Mouse (Mus musculus) kidney, embryonic 14.5 days (tissue): ENCODE data around the gene Smpd3. TPM values are rescaled to one million over a fixed set of nuclear protein-coding genes. Genes with fewer than 3 reads are reported as not detected.

Experiments used
- ATAC-seq: fragments of 200-750 bp; cut with Nextera tagmentation; 2 replicates; pipeline ENCODE4 v1.8.0; 2017; ENCODE audit warnings: moderate number of reproducible peaks, mild to moderate bottlenecking, moderate TSS enrichment, moderate library complexity; ENCODE audit not compliant: low FRiP score, low TSS enrichment
- H3K27ac ChIP-seq: fragments of 300-500 bp; sonication (generic); 2 replicates; pipeline ENCODE4 v1.5.1; 2014; ENCODE audit warnings: low read depth, mild to moderate bottlenecking, low read length, moderate library complexity, mixed read lengths
- H3K27me3 ChIP-seq: fragments of 300-500 bp; sonication (generic); 2 replicates; pipeline ENCODE4 v1.6.1; 2014; ENCODE audit warnings: mild to moderate bottlenecking, low read length; ENCODE audit not compliant: control insufficient read depth, insufficient read depth
- H3K36me3 ChIP-seq: fragments of 300-500 bp; sonication (generic); 2 replicates; pipeline ENCODE4 v1.6.1; 2014; ENCODE audit warnings: low read length, mixed read lengths; ENCODE audit not compliant: control insufficient read depth, insufficient read depth
- H3K4me1 ChIP-seq: fragments of 300-500 bp; sonication (generic); 2 replicates; pipeline ENCODE4 v1.6.1; 2014; ENCODE audit warnings: low read length, mixed read lengths; ENCODE audit not compliant: control insufficient read depth, insufficient read depth
- H3K4me2 ChIP-seq: fragments of 300-500 bp; sonication (generic); replicated peaks from 2 replicates; pipeline ENCODE4 v1.6.1; 2014; ENCODE audit warnings: low read depth, mild to moderate bottlenecking, low read length
- H3K4me3 ChIP-seq: fragments of 300-500 bp; sonication (generic); 2 replicates; pipeline ENCODE4 v1.5.1; 2014; ENCODE audit warnings: mild to moderate bottlenecking, low read length
- H3K9ac ChIP-seq: fragments of 300-500 bp; sonication (generic); 2 replicates; pipeline ENCODE4 v1.6.1; 2014; ENCODE audit warnings: low read depth, mild to moderate bottlenecking, low read length, moderate library complexity
- H3K9me3 ChIP-seq: fragments of 300-500 bp; sonication (generic); 2 replicates; pipeline ENCODE4 v1.6.1; 2016; ENCODE audit warnings: low read length; ENCODE audit not compliant: control insufficient read depth
- WGBS: fragments of 180-500 bp; shearing (Covaris S2); extraction: QIAGEN DNeasy Blood & Tissue Kit; methylation state at CpG from one replicate; pipeline ENCODE4 v1.1.7; 2014; 5-methylcytosine and 5-hydroxymethylcytosine counted together
- polyA plus RNA-seq: library from polyadenylated mRNA; unstranded; fragments of >200 nt; fragmentation: Nextera tagmentation; extraction: Ambion mirVana; gene quantifications from 2 replicates; pipeline ENCODE4 v1.2.1, GENCODE M21; 2014

The Smpd3 gene
- polyA plus RNA-seq, 1 experiment from 2014 or later: 0.12 TPM

DNA sequence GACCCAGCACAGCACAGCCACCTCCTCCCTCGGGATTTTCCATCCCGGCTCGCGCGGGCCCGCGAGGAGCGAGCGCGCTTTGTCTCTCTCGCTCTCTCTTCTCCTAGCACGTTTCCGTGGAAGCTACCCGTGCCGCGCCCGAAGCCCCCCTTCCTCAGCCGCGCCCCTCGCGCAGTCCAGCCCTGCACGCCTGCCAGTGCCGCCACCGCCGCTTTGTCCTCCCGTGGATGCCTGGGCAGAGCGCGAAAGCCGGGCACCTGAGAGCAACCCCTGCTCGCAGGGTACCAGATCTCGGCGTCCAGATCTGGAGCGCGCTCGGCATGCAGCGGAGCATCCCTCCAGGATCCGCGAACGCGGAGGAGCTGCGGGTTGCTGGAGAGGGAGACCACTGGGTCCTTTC is 1.2 kb downstream of the Smpd3 start:
- H3K27me3 ChIP-seq: peaks cover 34% of the 10 kb centered on the region
- peak overlapping the region; percentile 16; the same call in 1 of the 2 replicates for H3K4me3 ChIP-seq
- H3K36me3 ChIP-seq: no peaks in the 10 kb centered on the region
- peaks cover 11% of the 10 kb centered on the region; the same call in 1 of the 2 replicates for H3K4me1 ChIP-seq
- no peak overlapping the region for H3K4me2 ChIP-seq
- no peak for ATAC-seq
- H3K9ac ChIP-seq: no peak overlapping the region
- 3% methylated on average over 40 of the region's 41 CpGs for WGBS
- no peaks in the 10 kb centered on the region for H3K9me3 ChIP-seq
- no peak overlapping the region for H3K27ac ChIP-seq

GRCm38 (mm10) chr8:106336031-106336430 is 1.8 kb downstream of the Smpd3 start:
- no peaks in the 10 kb centered on the region for H3K36me3 ChIP-seq
- H3K9ac ChIP-seq: no peak overlapping the region
- H3K4me3 ChIP-seq: no peak overlapping the region; the same call in 1 of the 2 replicates
- WGBS: 82% methylated on average over 4 of the region's 4 CpGs
- H3K27ac ChIP-seq: no peak overlapping the region
- peaks cover 34% of the 10 kb centered on the region for H3K27me3 ChIP-seq
- peaks cover 11% of the 10 kb centered on the region; the same call in 1 of the 2 replicates for H3K4me1 ChIP-seq
- ATAC-seq: no peak
- no peaks in the 10 kb centered on the region for H3K9me3 ChIP-seq
- no peak overlapping the region for H3K4me2 ChIP-seq

DNA sequence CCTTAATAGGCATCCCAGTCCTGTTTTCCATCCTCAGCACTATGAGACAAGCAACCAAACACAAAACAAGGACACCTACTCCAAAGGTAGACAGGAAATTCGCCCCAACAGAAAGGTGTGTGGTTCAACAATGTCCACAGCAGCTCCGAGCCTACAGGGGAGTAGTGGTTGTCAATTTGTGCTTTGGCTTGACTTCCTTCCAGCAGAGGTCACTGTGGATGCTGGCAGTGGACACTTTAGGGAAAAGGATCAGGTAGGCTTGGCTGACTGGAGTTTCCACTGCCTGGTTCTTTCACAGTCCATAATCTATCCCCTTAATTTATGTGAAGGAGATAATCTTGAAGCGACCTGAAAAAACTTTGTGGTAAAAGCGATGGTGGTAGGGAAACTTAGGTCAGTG is 2.6 kb downstream of the Smpd3 start:
- WGBS: 56% methylated on average over 4 of the region's 4 CpGs
- no peak overlapping the region for H3K27ac ChIP-seq
- peaks cover 34% of the 10 kb centered on the region for H3K27me3 ChIP-seq
- peaks cover 11% of the 10 kb centered on the region; the same call in 1 of the 2 replicates for H3K4me1 ChIP-seq
- no peak overlapping the region for H3K9ac ChIP-seq
- H3K9me3 ChIP-seq: no peaks in the 10 kb centered on the region
- no peak for ATAC-seq
- H3K4me3 ChIP-seq: no peak overlapping the region
- H3K36me3 ChIP-seq: no peaks in the 10 kb centered on the region
- no peak overlapping the region for H3K4me2 ChIP-seq

DNA sequence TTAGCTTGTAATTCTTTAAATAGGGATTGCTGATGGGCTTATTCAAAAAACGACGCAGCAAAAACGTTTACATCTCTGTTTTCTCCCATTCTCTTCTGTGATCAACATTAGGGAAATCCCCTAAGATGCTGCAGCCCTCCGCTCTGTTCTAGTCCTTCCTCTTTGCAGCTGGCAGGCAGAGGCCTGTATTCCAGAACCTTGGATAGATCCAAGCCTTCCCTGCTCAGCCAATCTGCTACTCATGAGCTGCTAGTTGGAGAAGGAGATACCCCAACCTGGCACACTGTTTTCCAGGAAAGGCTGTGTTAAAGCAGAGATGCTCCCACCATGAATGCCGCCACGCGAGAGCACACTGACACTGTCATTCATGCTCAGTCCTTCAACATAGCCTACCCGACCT is 4.4 kb downstream of the Smpd3 start:
- Histone ChIP-seq H3K4me3 (no peak overlapping the region), H3K4me2 (no peak overlapping the region), H3K9ac (no peak overlapping the region), H3K4me1 (0 out of 2 replicates have a peak, but pooled peaks cover 5% of the 10 kb centered on the region), H3K27me3 (peaks cover 34% of the 10 kb centered on the region), H3K36me3 (no peaks in the 10 kb centered on the region), H3K9me3 (no peaks in the 10 kb centered on the region), H3K27ac (no peak overlapping the region)
- ATAC-seq: no peak
- WGBS: 44% methylated on average over 8 of the region's 8 CpGs

GRCm38 (mm10) chr8:106332498-106332897 is 5.3 kb downstream of the Smpd3 start:
- Histone ChIP-seq H3K4me3 (no peak overlapping the region), H3K36me3 (no peaks in the 10 kb centered on the region), H3K9me3 (no peaks in the 10 kb centered on the region), H3K9ac (no peak overlapping the region), H3K4me1 (0 out of 2 replicates have a peak, but pooled peaks cover 5% of the 10 kb centered on the region), H3K4me2 (no peak overlapping the region), H3K27ac (no peak overlapping the region), H3K27me3 (peaks cover 33% of the 10 kb centered on the region)
- 56% methylated on average over 4 of the region's 4 CpGs for WGBS
- no peak for ATAC-seq

- 88% methylated on average over 4 of the region's 4 CpGs for WGBS
Measured at GRCm38 (mm10) chr8:106326624-106327023, 11.2 kb downstream of the Smpd3 start.

DNA sequence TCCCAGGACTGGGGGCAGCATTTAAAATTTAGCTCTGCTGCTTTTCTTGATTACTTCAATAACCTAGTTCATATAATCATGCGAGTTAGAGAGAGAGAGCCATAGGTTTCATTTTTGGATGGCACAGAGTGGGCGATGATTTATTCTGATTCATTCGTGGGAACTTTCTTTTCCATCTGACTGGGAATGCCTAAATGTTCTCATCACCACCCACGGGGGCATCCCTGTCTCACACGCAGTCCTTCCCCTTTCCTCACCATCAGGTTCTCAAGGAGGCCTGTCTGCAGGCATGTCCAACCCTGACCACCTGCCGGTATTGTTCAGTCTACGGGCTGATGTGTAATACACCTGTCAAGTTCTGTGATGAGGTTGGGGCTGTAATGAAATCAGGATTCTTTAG is 16.4 kb downstream of the Smpd3 start:
- Histone ChIP-seq H3K4me1 (no peaks in the 10 kb centered on the region), H3K36me3 (no peaks in the 10 kb centered on the region), H3K9me3 (no peaks in the 10 kb centered on the region), H3K27ac (no peak overlapping the region), H3K9ac (no peak overlapping the region), H3K4me2 (no peak overlapping the region), H3K4me3 (no peak overlapping the region), H3K27me3 (peaks cover 3% of the 10 kb centered on the region; the same call in 1 of the 2 replicates)
- WGBS: 84% methylated on average over 7 of the region's 7 CpGs
- ATAC-seq: no peak

More at GRCm38 (mm10) chr8:106326624-106327023, 11.2 kb downstream of the Smpd3 start:
- Histone ChIP-seq H3K4me1 (no peaks in the 10 kb centered on the region), H3K9ac (no peak overlapping the region), H3K27ac (no peak overlapping the region), H3K27me3 (no peaks in the 10 kb centered on the region), H3K36me3 (no peaks in the 10 kb centered on the region), H3K4me3 (no peak overlapping the region), H3K9me3 (no peaks in the 10 kb centered on the region), H3K4me2 (no peak overlapping the region)
- ATAC-seq: no peak

GRCm38 (mm10) chr8:106320002-106320401 is 17.8 kb downstream of the Smpd3 start:
- Histone ChIP-seq H3K4me2 (no peak overlapping the region), H3K4me3 (no peak overlapping the region), H3K36me3 (no peaks in the 10 kb centered on the region)

DNA sequence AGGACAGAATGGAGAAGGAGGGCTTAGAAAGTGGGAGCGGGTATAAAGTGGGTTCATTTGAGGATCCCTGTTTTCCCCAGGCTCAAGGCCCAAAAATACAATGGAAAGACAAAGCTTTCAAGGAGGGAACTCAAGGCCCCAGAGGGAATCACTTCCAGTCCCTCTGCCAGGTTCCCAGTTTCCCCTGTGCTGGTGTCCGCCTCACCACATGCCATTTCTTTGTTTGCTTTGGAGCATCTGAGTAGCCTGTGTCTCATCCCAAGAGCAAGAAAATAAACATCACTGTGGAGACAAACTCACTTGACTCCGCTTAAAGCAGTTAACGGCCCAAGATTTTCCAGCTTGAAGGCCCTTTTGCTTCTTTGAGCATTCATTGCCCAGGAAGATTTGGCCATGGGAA is 20.7 kb downstream of the Smpd3 start:
- 61% methylated on average over 4 of the region's 4 CpGs for WGBS
- Histone ChIP-seq H3K27ac (no peak overlapping the region), H3K4me3 (no peak overlapping the region), H3K27me3 (peaks cover 3% of the 10 kb centered on the region; the same call in 1 of the 2 replicates), H3K4me1 (no peaks in the 10 kb centered on the region), H3K9ac (no peak overlapping the region), H3K36me3 (no peaks in the 10 kb centered on the region), H3K9me3 (no peaks in the 10 kb centered on the region), H3K4me2 (no peak overlapping the region)
- no peak for ATAC-seq

More at GRCm38 (mm10) chr8:106320002-106320401, 17.8 kb downstream of the Smpd3 start:
- Histone ChIP-seq H3K9me3 (no peaks in the 10 kb centered on the region), H3K27ac (no peak overlapping the region), H3K27me3 (peaks cover 3% of the 10 kb centered on the region; the same call in 1 of the 2 replicates), H3K4me1 (no peaks in the 10 kb centered on the region), H3K9ac (no peak overlapping the region)
- WGBS: 77% methylated on average over 6 of the region's 6 CpGs
- ATAC-seq: no peak
